Mouse (Mus musculus) cerebral cortex, adult 2 months (tissue): Measurements from ENCODE around the gene Rrp12.

ENCODE experiments used
- WGBS: fragments of 180-500 bp; shearing (Covaris S2); methylation state at CpG from one replicate; pipeline ENCODE4 v1.1.7; 2018; 5-methylcytosine and 5-hydroxymethylcytosine counted together

The Rrp12 gene

DNA sequence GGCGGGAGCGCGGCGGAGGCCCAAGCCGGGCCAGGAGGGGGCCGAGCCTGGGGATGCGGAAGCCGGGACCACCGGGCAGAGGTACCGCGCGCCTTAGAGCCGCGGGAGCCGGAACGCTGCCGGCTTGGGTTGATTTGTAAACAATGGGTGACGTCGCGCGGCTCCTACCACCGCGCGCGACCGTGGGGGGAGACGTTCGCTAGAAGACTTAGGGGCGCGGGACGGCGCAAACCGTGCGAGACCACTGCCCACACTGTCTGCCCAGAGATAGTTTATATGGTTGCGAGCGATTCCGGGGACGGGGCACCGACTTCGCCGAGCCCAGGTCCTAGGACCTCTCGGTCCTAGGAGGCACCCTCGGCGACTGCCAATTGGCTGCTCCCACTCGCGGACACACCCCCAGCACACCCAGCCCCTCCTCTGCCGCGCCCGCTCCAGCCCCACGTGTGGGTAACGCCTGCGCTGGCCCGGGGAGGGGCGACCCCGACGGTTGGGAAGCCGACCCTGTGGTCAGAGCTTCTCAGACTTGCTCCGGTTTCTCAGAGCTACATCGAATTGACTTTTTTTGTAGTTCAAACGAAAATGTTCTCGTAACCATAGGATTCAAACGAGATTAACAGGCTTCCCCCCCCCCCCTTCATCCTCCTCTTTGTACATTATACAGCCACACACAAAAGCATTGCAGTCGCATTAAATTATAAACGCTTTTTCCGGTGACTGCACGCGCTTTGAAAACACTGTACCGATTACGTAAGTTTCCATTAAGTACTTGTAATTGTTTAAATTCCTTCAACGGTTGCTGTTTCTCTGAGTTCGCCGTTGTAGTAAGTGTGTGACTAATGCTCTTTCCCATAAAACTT lies 47.8 kb downstream of the Rrp12 start, which contains the start of gene Frat2:
Gene Frat2 (minus strand): TSS at position 141 of the 860 bp plus-strand sequence.
- WGBS, result 2% methylated on average over 72 of the region's 72 CpGs

DNA sequence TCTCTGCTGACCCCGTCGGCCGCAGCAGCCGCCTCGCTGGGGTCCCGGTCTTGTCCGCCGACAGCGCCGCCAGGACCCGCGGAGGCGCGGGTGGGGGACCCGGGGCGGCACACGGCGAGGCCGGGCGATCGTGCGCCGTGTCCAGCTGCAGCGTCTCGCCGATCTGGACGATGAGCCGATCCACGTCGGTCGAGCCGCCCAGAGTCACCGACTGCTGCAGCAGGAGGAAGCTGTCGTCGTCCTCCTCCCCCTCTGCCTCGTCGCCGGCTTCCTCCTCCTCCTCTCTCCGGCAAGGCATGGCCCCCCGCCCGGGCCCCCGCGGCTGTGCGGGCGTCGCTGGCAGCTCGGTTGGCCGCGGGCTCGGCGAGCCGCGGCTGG lies 48.4 kb downstream of the Rrp12 start:
- 1% methylated on average over 51 of the region's 53 CpGs for WGBS

DNA sequence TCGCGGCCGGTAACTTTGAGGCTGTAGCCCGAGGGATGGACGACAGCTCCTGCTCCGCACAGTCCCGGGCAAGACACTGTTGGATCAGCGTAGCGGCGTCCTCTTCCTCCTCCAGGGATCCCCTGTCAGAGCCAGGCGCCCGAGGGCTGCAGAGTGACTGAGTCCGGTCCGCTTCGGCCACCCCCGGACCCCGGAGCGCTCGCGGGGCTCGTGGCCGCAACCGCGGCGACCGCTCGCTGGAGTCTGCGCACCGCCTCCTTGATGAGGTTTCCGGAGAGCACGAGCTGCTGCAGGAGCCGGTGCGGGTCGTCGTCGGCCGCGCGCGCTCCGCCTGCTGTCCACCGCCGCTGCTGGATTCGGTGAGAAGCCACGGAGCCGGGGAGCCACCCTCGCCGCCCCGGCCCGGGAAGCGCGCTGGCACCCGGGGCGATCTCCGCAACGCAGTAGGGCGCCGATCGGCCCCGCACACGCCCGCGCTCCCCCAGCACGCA lies 48.8 kb downstream of the Rrp12 start:
- WGBS, result under 1% methylated on average over 64 of the region's 64 CpGs

DNA sequence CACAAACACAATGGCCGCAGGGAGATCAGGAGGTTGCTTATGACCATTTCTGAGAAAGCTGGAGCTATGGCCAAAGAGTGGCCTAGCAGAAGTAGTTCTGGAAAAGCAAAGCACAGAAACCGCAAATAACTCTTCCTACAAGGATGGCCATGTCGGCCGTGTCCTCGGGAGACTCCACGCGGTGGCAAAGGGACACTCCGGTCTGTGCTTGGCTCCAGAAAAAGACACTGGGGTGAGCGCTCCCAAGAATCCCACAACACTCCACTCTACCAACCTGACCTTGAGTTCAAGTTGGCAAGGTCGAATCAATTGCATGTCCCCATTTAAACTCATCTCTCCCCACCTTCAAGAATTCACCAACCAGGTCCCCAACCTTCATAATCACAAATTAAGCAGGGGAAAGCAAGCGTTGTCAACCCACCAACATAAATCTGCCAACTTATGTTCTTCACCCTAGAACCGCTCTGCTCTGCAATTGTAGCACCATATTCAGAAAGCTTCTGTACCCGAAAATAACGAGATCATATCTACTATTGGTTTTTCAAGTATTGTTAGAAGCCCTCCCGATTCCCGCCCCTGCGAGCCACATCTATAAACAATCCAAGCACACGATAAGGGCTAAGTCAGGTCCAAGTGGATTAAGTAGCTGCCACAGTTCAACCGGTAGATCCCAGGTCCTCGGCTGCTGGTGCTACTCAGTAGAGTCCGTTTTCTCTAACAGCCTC lies 49.4 kb downstream of the Rrp12 start:
- whole genome bisulfite sequencing, result 8% methylated on average over 21 of the region's 21 CpGs

DNA sequence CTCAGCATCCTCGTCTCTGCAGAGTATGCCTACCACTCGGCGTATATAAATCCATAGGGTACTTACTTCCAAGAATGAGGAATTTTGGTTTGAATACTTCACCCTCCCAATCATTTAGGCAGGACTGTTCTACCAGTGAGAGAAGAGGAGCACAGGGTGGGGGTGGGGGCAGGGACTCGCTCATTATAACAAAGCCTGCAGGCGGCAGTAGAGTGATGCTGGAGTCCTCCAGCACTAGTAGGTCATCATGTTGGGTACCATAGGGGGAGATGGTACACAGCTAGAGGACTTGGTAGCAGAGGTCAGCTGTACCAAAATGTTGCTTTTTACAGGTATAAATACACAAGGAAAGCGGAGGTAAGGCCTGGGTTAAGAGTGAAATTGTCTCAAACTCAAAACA lies 51.6 kb downstream of the Rrp12 start:
- 83% methylated on average over 6 of the region's 6 CpGs for WGBS

DNA sequence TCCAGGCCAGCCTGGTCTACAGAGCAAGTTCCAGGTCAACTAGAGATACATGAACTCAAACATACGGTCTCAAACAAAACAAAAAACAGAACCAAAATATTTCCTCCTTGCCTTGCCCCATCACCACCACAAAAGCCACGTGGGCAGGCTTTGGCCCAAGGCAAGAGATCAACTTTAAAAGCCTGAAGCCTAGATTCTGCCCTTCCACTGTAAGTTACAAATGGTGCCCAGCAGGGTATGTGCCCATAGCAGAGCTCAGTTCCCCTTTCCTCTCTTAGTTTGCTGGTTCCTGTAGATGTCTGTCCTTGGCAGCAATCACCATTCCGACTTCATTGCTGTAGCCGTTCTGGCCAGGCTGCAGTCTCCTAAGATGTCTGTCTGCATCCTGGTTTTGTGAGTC lies 53.3 kb downstream of the Rrp12 start:
- WGBS, result 79% methylated on average over 4 of the region's 4 CpGs

DNA sequence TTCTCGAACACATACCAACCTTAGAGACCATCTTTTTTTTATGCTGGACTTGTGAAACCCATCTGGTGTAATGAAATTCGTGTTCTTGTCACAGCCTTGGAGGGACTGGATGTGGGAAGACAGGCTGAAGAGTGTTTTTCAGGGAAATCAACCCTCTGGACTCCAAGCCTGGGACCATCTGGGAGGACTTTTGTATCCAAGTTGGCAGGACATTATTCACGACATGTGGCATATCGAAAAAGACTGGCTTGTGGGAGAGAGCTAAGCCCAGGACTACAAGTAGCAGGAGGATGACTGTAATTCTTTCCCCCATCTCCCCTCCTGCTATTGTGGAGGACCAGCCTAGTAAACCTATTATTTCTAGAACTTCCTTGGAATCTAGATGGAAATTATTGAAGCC lies 53.8 kb downstream of the Rrp12 start:
- 65% methylated on average over 4 of the region's 4 CpGs for WGBS

DNA sequence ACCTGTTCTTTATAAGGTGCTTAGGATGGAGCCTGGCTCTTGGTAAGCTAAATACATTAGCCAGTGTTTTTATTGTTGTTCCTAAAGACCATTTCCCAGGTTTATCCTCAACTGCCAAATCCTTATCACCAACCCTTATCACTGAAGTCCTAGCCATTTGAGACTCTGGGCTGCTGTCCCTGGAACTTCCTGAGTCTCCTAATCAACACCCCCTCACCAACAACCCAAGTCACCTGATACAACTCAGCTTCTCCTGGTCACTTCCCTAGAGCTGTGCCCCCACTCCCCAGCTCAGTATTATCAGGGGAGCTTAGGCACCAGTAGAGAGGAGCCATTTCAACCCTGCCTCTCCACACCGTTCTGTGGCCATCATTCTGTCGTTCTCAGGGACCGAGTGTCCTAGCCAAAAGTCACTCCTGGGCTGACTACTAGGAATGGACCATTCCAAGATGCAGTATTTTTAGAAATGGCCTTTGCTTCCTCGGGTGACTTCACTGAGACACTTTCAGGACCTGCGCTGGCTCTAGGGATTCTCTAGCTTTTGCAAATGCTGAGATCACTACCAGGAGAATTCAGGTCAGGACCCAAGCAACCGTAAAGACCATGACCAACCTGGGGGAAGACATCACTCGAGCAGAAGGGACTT lies 54.7 kb downstream of the Rrp12 start:
- 86% methylated on average over 7 of the region's 7 CpGs for WGBS

DNA sequence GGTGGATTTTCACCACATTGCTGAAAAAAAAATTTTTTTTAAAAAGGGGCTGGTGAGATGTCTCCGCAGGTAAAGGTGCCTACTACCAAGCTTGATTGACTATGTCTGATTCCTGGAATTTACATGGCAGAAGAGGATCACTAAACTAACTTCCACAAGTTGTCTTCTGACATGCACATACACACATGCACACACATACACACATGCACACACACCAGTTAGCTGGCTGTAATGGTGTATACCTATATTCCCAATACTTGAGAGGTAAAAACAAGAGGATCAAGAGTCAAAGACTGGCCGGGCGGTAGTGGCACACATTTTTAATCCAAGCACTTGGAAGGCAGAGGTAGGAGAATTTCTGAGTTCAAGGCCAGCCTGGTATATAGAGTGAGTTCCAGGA lies 56.3 kb downstream of the Rrp12 start:
- WGBS, result 97% methylated on average over 3 of the region's 3 CpGs

DNA sequence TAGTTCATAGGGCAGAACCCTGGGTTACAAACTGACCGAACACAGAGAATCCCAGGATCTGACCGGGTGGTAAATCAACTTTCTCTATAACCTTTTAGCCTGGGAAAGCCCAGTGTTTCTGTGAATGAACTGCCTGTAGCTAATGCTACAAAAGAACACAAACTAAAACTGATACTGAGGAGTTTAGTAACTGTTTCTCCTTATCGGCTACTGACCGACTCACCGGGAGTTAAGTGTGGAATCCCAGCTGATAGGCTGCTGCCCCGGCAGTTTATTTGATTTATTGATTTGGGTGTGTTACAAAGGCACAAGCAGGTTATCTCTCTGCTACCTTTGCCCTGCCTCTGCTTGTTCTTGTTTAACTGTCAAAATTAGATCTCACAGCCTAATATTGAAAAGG lies 57.2 kb downstream of the Rrp12 start:
- WGBS, result 92% methylated on average over 6 of the region's 6 CpGs

DNA sequence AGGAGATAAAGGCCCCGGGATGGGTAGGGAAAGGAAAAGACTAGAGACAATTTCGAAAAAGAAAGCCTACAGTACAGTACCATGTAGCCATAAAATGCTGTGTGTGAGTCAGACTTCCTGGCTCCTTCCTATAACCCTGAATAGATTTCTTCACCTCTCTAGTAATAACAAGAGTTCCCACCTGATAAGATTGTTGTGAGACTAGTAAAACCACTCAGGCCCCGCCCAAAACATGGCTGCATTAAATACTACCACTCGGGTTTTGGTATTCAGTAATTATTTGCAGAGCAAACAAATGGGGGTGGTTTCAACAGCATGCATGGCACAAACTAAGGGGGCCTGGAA lies 58.1 kb downstream of the Rrp12 start:
- WGBS, result 65% methylated on average over 4 of the region's 4 CpGs

DNA sequence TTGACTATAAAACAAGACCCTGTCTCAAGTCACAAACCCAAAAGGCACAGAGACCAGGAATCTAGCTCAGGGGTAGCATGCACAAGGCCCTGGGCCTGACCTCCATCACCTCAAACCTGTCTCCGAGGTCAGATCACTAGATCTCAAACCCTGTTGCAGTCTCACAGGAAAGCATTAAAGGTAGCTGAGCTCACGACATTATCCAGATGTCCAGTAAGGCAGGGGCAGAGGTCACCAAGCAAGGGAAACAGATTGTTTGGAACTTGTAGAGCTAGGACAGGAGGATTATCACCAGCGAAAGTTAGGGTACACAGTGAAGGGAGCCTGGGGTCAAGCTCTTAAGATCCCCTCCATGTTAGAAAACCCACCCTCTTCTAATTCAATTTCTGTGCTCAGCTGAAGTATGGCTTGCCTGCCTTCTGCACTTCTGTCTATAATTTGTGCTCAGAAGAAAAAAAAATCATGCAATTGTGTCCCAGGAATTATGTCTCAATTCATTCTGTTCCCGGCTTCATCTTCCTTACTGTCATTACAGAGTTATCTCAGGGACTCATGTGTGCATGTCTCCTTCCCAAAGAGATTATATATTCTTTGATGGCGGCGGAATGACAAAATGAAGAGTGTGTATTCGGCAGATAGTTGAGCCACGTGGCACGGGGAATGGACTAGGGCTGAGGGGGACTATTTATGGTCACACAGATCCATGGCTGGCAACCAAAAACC lies 58.6 kb downstream of the Rrp12 start:
- 73% methylated on average over 9 of the region's 9 CpGs for WGBS

DNA sequence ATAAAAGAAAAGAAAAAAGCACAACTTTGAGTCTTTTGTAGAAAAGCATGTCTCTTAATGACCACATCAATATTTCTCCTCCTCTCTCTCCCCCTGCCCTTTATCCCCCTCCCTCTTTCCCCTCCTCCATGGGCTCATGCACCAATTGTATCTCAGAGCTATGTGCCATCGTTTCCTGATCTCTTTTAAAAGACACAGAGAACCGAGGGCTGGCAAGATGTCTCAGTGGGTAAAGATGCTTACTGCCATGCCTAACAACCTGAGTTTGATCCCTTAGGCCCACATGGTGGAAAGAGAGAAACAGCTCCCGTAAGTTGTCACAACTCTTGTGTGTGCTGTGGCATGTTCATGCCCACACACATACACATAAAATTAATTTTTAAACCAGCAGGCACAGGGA lies 59.3 kb downstream of the Rrp12 start:
- WGBS, result 69% methylated on average over 3 of the region's 3 CpGs

DNA sequence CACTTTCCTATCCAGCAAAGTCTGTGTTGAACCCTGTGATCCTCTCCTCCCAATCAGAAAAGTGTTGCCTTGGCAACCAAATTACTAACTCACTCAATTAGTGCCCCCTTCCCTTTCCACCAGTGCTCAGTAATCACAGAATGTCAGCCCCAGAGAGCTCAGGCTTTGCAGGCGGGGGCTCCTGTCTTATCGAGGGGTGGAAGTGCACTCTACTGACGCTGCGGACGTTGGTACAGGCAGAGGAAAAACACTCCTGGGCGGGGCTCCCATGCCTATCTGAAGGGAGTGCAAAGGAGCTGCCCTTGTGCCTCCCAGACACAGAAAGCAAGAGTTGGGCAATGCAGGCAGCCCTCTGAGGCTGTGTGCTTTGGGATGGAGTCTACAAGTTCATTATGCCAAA lies 60.2 kb downstream of the Rrp12 start:
- WGBS, result 16% methylated on average over 6 of the region's 6 CpGs

DNA sequence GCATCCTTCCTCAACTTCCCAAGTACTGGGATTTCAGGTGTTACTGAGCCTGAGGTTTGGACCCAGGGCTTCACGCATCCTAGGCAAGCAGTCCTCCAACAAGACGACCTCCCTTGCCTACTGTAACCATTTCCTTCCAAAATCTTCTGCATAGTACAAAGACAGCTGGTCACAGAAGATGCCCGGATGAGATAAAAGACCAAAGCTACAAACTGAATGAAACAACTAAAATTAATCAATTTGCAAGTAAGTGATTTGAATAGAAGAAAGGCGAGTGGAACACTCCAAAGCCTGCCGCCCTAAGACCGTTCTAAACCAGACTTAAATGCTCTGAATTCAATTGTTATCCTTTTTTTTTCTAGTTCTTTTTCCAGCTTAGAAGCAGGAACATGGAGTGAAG lies 60.6 kb downstream of the Rrp12 start:
- WGBS, result 53% methylated on average over 6 of the region's 6 CpGs

DNA sequence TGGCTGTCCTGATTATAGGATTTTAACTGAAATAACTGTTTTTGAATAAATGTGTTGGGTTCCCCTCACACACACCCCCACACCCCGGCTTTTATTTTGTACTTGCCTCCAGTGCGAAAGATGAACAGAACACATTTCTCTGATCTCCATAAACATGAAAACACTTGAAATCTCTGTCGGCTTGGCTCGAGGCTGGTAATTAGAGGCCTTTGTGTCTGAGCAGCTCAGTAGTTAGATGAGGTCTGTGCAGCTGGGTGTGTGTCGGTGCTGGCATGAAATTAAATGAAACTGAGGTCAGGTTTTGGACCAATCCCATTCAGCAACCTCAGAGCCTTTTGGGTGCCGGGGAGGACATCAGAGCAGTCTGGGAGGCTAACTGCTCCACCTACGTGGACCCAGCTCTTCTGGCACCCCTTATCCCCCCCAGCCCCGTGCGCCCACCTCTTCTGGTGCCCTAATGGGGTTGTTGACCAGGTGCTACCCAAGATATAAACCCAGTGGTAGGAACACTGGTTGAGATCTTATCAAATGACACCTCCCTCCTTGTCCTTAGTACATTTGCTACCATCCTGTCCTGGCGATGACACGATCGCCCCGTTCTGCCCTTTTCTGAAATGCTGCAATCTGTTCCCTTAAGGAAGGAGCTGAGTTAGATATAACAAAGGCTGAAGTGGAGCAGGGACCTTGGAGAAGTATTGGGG lies 63.3 kb downstream of the Rrp12 start:
- WGBS, result 59% methylated on average over 13 of the region's 13 CpGs

DNA sequence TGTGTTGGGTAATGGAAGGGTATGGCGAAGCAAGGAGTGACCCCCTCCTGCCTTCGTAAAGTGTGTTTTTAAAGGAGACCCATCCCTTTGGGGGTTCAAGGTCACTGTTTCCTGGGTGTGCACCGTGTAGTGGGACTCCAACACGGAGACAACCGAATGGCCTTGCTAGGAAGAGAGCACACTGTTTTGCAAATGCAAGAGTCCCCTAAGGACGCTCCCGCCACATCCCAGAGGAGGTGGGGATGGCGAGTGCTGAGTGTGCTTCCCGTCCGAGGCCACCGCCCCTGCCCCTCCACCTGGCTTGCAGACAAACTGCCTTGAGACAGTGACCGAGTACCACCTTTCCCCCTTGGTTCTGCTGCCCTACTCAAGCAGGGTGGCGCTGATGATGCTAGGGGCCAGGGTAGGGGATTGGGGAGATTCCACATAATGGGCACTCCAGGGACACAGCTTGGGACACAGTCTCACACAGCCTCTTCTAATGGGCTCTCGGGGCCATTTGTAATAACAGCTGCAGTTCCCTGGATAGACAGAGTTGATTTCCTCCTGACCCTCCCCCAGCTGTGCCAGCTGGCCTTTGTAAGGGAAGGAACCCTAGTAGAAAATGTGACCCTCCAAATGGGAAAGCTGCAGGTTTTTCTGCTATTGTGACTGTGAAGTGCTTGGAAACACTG lies 64.1 kb downstream of the Rrp12 start:
- WGBS, result 33% methylated on average over 14 of the region's 14 CpGs

DNA sequence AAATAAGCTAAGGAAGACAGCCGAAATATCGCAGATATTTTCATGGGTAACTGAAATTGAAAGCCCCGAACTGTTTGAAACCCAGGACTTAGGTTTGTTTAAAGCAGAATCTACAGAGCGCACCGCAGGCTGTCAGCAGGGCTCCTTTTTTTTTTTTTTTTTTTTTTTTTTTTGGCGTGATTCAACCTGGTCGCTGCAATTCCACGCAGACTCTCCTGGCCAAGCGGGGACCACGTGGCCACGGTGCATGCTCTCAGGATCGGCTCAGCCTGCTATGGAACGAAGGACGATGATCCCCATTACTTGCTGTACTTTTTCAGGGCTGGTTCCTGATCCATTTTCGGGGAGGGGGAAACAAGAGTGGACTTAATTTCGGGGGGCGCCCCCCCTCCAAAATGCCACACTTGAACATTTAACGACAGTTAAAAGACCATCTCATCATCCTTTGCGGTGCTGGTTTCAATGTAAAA lies 64.8 kb downstream of the Rrp12 start:
- 3% methylated on average over 19 of the region's 19 CpGs for WGBS

DNA sequence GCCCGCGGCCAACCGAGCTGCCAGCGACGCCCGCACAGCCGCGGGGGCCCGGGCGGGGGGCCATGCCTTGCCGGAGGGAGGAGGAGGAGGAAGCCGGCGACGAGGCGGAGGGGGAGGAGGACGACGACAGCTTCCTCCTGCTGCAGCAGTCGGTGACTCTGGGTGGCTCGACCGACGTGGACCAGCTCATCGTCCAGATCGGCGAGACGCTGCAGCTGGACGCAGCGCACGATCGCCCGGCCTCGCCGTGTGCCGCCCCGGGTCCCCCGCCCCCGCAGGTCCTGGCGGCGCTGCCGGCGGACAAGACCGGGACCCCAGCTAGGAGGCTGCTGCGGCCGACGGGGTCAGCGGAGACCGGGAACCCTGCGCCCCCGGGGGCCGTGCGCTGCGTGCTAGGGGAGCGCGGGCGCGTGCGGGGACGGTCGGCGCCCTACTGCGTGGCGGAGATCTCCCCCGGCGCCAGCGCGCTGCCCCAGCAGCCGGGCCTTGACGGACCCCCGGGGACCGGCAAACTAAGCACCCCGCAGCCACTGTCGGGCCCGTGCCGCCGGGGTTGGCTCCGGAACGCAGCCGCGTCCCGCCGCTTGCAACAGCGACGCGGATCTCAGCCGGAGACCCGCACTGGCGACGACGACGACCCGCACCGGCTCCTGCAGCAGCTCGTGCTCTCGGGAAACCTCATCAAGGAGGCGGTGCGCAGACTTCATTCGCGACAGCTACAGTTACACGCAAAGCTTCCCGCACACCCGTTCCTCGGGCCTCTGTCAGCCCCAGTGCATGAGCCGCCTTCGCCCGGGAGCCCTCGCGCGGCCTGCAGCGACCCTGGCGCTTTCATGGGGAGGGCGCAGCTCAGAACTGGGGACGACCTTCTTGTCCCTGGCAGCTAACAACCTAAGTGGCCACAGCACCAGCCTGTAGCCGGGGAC lies 65.6 kb downstream of the Rrp12 start:
- under 1% methylated on average over 104 of the region's 112 CpGs for WGBS
